Mouse (Mus musculus) heart, adult 11 months (tissue): ENCODE results near the gene Ptprh.

Source experiments
- DNase-seq: peaks from one replicate; pipeline ENCODE4 v3.0.0; 2022

The Ptprh gene

GRCm38 (mm10) chr7:4521231-4522003, 82.4 kb downstream of the Ptprh start:
- peak; percentile 96 for DNase-seq

DNA sequence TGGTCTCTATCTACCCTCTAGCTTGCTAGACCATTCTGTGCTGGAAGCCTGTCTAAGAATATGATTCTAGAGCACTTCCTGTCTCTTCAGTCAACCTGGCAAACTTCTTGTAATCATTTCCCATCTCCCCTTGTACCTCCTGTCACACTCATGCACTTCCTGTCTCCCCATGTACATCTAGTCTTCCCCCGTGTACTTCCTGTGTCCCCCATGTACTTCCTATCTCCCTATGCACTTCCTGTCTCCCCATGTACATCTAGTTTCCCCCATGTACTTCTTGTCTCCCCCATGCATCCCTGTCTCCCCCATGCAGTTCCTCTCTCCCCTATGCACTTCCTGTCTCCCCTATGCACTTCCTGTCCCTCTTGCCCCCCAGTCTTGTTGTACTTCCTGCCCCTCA, 85.4 kb downstream of the Ptprh start:
- DNase-seq = no peak

GRCm38 (mm10) chr7:4516332-4517050, 87.3 kb downstream of the Ptprh start, which contains the start of gene Tnnt1:
Tnnt1 (minus strand) TSS chr7:4516382.
- DNase-seq = peak; percentile 94

GRCm38 (mm10) chr7:4515853-4516252, 88.0 kb downstream of the Ptprh start:
- peak; percentile 92 for DNase-seq

DNA sequence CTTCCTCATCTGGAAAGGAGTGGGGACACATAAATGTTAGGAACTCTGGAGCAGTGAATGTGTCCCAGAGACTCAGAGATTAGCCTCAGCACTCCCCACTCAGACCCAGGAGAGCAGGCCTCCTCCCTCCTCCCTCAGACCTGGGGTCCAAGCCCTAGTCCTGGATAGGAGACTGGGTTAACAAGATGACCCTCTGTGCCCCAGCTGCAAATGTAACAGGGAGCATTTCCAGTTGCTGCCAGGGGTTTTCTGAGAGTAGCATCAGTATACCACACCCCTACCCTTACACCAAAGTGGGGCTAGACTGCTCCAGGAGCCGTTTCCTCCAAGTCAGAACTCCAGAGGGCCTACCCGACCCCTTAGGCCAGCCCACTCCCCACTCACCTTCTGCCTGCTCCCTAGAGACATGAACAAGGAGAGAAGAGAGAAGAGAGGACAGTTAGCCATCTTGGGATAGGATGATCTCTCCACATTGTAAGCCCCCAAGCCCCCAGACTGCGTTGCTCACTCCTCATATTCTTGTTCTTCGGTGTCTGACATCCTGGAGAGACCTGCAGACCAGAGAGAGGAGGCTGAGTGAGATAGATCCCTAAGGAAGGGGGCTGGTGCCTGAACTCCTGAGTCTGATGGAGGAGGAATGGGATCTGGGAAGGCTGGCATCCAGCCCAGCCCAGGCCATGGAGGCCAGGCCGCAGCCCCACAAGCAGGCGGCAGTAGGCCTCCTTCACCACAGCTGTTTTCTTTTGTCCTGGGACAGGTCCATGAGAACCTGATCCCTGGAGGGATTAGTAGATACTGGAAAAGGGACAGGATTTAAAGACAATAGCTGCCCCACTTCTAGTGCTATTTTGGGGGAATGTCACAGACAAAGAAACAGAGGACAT, 89.8 kb downstream of the Ptprh start:
- DNase-seq = peak; percentile 93

DNA sequence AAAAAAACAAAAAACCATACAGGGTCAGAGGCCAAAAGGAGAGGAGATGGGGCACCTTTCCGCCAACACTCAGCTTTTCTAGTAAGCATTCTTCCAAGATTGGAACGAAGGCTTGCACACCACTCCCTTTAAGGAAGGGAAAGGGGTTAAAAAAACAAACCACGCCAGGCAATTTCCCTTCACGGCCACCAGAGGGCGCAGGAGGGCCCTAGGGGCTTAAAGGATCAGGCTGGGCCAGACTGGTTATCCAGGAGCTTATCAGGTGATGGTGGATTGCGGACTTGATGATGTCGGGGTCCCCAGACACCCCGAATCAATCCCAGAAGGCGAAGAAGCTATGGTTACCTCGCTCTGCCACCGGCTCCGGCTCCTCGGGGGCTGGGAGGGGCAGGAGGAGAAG, 90.6 kb downstream of the Ptprh start:
- peak; percentile 94 for DNase-seq

DNA sequence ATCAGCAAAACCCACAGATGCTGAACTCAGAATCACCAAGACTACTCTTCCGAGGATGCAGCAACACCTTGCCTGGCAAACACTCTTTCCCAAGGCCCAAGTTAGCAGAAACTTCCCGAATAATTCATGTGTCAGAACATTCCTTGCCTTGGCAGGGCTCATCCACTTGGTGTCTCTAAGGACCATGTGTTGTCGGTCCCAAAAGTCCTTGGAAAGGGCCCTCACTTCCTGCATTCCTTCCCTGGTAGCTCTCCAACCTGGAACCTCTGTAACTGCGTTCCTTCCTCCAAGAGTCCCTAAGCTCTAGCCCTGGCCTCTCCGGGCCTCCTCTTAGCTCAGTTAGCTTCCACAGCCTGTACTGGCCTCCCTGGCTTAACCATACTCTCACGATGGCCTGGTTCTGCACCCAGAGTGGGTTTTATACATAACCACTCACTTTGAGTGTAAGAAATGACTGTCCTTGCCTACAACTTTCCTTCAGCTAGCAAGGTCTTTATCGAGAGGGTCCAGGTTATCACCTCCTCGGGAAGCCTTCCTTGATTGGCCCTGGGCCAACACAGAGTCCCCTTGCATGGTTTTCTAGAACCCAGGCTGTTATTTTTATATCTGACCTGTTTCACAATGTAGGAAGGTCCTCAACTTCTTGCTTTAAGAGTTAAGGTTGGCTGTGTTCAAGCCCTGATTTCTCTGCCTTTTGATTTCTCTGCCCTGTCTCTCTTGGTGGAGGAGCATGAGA, 92.2 kb downstream of the Ptprh start:
- peak; percentile 94 for DNase-seq

GRCm38 (mm10) chr7:4509863-4510608, 93.8 kb downstream of the Ptprh start:
- peak; percentile 98 for DNase-seq

DNA sequence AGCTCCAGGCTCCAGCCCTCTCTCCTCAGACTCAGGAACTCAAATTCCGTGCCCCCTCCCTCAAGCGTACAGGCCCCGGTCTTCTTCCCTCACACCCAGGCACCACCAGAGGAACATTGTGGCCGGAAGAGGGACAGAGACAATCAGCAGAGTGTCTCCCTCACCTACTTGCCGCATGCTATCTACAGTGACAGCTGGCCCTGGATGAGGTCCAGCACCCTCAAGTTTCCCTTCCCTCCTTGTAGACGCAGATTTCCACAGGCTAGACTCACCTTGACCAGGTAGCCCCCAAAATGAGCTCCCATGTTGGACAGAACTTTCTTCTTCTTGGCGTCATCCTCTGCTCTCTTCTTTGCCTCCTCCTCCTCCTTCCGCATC, 95.1 kb downstream of the Ptprh start:
- DNase-seq = no peak

DNA sequence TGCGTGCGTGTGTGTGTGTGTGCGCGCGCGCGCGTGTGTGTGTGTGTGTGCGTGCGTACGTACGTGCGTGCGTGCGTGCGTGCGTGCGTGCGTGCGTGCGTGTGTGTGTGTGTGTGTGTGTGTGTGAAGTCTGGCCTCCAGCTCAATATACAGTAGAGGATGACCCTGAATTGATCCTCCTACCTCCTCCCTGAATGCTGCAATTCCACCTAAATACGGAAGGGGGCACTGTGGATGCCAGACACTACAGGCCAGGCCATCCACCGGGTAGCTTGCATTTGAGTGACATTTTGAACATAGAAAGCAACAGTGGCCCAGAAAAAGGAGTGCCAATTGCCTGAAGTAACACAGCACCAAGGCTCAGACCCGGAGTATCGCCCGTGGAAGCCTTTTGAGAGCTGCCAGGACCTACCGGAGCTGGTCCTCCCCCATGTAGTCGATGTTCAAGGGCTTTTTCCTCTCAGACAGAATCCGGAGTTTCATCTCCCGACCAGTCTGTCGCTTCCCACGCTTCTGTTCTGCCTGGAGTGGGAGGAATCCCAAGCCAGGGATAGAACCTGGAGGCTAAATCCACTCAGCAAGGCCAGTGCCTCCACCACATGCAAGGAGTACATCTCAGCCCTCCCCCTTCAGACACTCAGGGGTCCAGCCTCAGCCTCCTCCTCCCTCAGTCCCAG, 95.6 kb downstream of the Ptprh start:
- no peak for DNase-seq

GRCm38 (mm10) chr7:4507220-4507619, 96.6 kb downstream of the Ptprh start:
- no peak for DNase-seq

GRCm38 (mm10) chr7:4504646-4505435, 99.0 kb downstream of the Ptprh start:
- DNase-seq = peak; percentile 95

GRCm38 (mm10) chr7:4503858-4504257, 100.0 kb downstream of the Ptprh start:
- peak; percentile 91 for DNase-seq

DNA sequence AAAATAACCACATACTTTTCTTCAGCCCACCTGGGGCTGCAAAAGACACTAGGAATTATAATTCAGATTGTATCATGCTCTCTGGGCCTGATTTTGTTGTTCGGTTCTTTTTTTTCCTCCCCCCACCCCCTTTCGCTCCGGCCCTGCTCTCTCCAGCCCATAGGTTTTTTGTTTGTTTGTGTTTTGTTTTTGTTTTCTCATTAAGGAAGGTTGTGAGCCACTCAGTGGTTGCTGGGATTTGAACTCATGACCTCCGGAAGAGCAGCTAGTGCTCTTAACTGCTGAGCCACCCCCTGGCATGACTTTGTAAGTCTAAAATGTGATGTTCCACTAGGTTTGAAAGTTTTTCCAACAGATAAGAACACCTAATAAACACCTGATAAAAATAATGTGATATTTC, 100.7 kb downstream of the Ptprh start:
- DNase-seq = no peak

DNA sequence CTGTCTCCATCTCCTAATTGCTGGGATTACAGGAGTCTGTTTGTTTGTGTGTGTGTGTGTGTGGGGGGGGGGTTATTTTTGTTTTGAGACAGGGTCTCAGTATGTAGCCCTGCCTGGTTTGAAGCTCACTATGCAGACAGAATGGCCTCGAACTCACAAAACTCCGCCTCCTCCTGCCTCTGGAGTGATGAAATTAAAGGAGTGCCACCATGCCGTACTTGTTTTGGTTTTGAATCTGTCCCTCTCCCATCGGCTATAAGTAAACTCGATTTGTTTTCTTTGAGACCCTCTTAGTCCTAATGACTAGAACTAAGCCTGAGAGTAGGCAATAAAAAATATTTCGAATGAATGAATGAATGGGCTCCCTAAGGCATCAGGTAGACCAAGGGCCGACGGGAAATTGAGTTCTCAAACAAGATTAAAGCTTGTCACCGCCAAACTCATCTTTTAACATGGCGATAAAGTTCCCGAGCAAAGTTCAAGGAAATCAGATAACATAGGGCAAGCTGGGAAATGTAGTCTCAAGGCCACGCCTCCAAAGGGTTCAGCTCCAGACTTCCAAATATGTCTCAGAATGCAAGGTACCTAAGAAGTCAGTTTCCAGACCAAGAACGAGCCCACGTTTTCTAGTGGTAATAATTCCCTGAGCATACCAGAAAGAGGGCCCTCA, 101.3 kb downstream of the Ptprh start:
- peak; percentile 96 for DNase-seq

GRCm38 (mm10) chr7:4501558-4502397, 102.1 kb downstream of the Ptprh start, which contains the start of gene Ppp1r12c:
Ppp1r12c (minus strand) TSS chr7:4501680.
- peak; percentile 99 for DNase-seq

DNA sequence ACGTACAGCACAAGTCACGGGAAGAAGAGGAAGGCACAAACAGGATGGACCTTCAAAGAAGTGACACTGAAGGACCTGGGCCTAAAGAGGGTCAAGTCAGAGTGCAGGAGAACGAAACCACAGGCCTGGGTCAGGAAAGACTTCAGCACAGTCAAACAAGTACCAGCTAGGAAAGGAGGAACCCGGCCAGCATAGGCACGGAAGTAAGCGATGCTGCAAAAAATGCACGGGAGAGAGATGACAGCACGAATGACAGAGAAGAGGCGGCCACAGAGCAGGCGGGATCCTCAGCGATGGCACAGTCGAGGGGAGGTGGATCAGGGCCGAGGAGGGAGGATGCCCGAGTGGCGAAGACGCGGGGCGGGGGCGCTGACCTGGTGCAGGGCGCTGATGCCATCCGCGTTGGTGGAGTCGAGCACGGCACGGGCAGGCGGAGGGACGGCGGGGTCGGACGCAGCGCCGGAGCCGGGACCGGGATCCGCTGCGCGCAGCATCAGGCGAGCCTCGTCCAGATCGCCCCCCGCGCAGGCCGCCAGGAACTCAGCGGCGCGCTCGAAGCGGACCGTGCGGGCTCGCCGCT, 102.9 kb downstream of the Ptprh start:
- peak; percentile 96 for DNase-seq

GRCm38 (mm10) chr7:4499034-4499433, 104.8 kb downstream of the Ptprh start:
- DNase-seq = peak; percentile 92
